Mouse (Mus musculus): ENCODE data around the gene Wnk2. TPM values are rescaled to one million over a fixed set of nuclear protein-coding genes. Genes with fewer than 3 reads are reported as not detected.

Gene Wnk2
- polyA plus RNA-seq, 1 experiment from 2014 or later = 21.0 TPM

- peak overlapping the region; percentile 98 for H3K4me2 ChIP-seq (replicated peaks)
- H3K36me3 ChIP-seq = no peaks in the 10 kb centered on the region
- ATAC-seq = no peak; the same call in 1 of the 2 replicates
- WGBS = 29% methylated on average over 15 of the region's 15 CpGs
- H3K4me1 ChIP-seq (replicated peaks) = peaks cover 37% of the 10 kb centered on the region
- H3K9ac ChIP-seq (replicated peaks) = peak overlapping the region; percentile 71; the same call in 1 of the 2 replicates
- peak overlapping the region; percentile 71 for H3K4me3 ChIP-seq (replicated peaks)
- no peaks in the 10 kb centered on the region for H3K9me3 ChIP-seq
- no peak overlapping the region for H3K27ac ChIP-seq
- H3K27me3 ChIP-seq = peaks cover 21% of the 10 kb centered on the region
These were observed 40.6 kb upstream of the Wnk2 start for GRCm38 (mm10) chr13:49188219-49188965.

- peak within 1 kb of the TSS; percentile 71 for H3K9ac ChIP-seq (replicated peaks)
- peak within 1 kb of the TSS; percentile 4; the same call in 1 of the 2 replicates for H3K27ac ChIP-seq
- H3K4me2 ChIP-seq (replicated peaks) = peak within 1 kb of the TSS; percentile 98
- peaks cover 21% of the 10 kb centered on the region for H3K27me3 ChIP-seq
- peak; percentile 91 for ATAC-seq
- H3K4me3 ChIP-seq (replicated peaks) = peak within 1 kb of the TSS; percentile 71
- under 1% methylated on average over 85 of the region's 87 CpGs for WGBS
- H3K4me1 ChIP-seq (replicated peaks) = peaks cover 37% of the 10 kb centered on the region
- no peaks in the 10 kb centered on the region for H3K36me3 ChIP-seq
- H3K9me3 ChIP-seq = no peaks in the 10 kb centered on the region
These were observed 39.7 kb upstream of the Wnk2 start, which contains the start of gene Ninj1 for GRCm38 (mm10) chr13:49187288-49188218. TSS of gene Ninj1 (plus strand) at chr13:49187485.

- Histone ChIP-seq H3K4me2 (replicated peaks) (peak overlapping the region; percentile 98), H3K9ac (replicated peaks) (peak overlapping the region; percentile 71), H3K4me3 (replicated peaks) (peak overlapping the region; percentile 71), H3K27ac (peak overlapping the region; percentile 4; the same call in 1 of the 2 replicates), H3K4me1 (replicated peaks) (peaks cover 33% of the 10 kb centered on the region), H3K27me3 (peaks cover 21% of the 10 kb centered on the region), H3K36me3 (no peaks in the 10 kb centered on the region), H3K9me3 (no peaks in the 10 kb centered on the region)
- ATAC-seq = peak; percentile 9
- WGBS = 16% methylated on average over 11 of the region's 11 CpGs
These were observed 39.0 kb upstream of the Wnk2 start for GRCm38 (mm10) chr13:49186798-49187287.

GRCm38 (mm10) chr13:49183646-49184045 lies 35.8 kb upstream of the Wnk2 start:
- no peaks in the 10 kb centered on the region for H3K9me3 ChIP-seq
- no peak overlapping the region for H3K4me2 ChIP-seq (replicated peaks)
- H3K4me3 ChIP-seq (replicated peaks) = no peak overlapping the region
- no peak overlapping the region for H3K9ac ChIP-seq (replicated peaks)
- 70% methylated on average over 5 of the region's 5 CpGs for WGBS
- H3K36me3 ChIP-seq = no peaks in the 10 kb centered on the region
- ATAC-seq = no peak
- H3K27me3 ChIP-seq = peaks cover 17% of the 10 kb centered on the region
- no peak overlapping the region for H3K27ac ChIP-seq
- peaks cover 25% of the 10 kb centered on the region for H3K4me1 ChIP-seq (replicated peaks)

GRCm38 (mm10) chr13:49183161-49183560 lies 35.3 kb upstream of the Wnk2 start:
- no peak overlapping the region for H3K4me3 ChIP-seq (replicated peaks)
- 46% methylated on average over 5 of the region's 5 CpGs for whole genome bisulfite sequencing
- no peak overlapping the region for H3K9ac ChIP-seq (replicated peaks)
- H3K4me2 ChIP-seq (replicated peaks) = no peak overlapping the region
- peaks cover 12% of the 10 kb centered on the region for H3K27me3 ChIP-seq
- no peak for ATAC-seq
- H3K27ac ChIP-seq = no peak overlapping the region
- peaks cover 20% of the 10 kb centered on the region for H3K4me1 ChIP-seq (replicated peaks)
- H3K9me3 ChIP-seq = no peaks in the 10 kb centered on the region
- H3K36me3 ChIP-seq = no peaks in the 10 kb centered on the region

- Histone ChIP-seq H3K9ac (replicated peaks) (no peak overlapping the region), H3K4me2 (replicated peaks) (no peak overlapping the region), H3K27ac (no peak overlapping the region), H3K4me3 (replicated peaks) (no peak overlapping the region), H3K36me3 (no peaks in the 10 kb centered on the region), H3K9me3 (no peaks in the 10 kb centered on the region), H3K4me1 (replicated peaks) (peaks cover 6% of the 10 kb centered on the region; the same call in 1 of the 2 replicates), H3K27me3 (peaks cover 7% of the 10 kb centered on the region; the same call in 1 of the 2 replicates)
- no peak for ATAC-seq
- WGBS = 90% methylated on average over 3 of the region's 3 CpGs
These were observed 33.7 kb upstream of the Wnk2 start for GRCm38 (mm10) chr13:49181411-49181984.

- Histone ChIP-seq H3K27me3 (peaks cover 3% of the 10 kb centered on the region; the same call in 1 of the 2 replicates), H3K4me2 (replicated peaks) (no peak overlapping the region), H3K4me1 (replicated peaks) (0 out of 2 replicates have a peak, but pooled peaks cover 5% of the 10 kb centered on the region), H3K9me3 (no peaks in the 10 kb centered on the region), H3K36me3 (no peaks in the 10 kb centered on the region), H3K27ac (no peak overlapping the region), H3K9ac (replicated peaks) (no peak overlapping the region), H3K4me3 (replicated peaks) (no peak overlapping the region)
- ATAC-seq = no peak
- 65% methylated on average over 1 of the region's 1 CpGs for WGBS
These were observed 32.9 kb upstream of the Wnk2 start for GRCm38 (mm10) chr13:49180691-49181090.

GRCm38 (mm10) chr13:49180274-49180673 lies 32.5 kb upstream of the Wnk2 start:
- no peak overlapping the region for H3K9ac ChIP-seq (replicated peaks)
- WGBS = 87% methylated on average over 5 of the region's 5 CpGs

GRCm38 (mm10) chr13:49178839-49179585 lies 31.2 kb upstream of the Wnk2 start:
- 74% methylated on average over 19 of the region's 19 CpGs for WGBS
- peak; percentile 88 for ATAC-seq
- no peak overlapping the region for H3K9ac ChIP-seq (replicated peaks)

More at GRCm38 (mm10) chr13:49180274-49180673, 32.5 kb upstream of the Wnk2 start:
- no peak overlapping the region for H3K27ac ChIP-seq
- no peak overlapping the region for H3K4me2 ChIP-seq (replicated peaks)
- no peak for ATAC-seq
- H3K9me3 ChIP-seq = no peaks in the 10 kb centered on the region
- H3K36me3 ChIP-seq = no peaks in the 10 kb centered on the region
- H3K4me1 ChIP-seq (replicated peaks) = 0 out of 2 replicates have a peak, but pooled peaks cover 5% of the 10 kb centered on the region
- H3K4me3 ChIP-seq (replicated peaks) = no peak overlapping the region
- 0 out of 2 replicates have a peak, but pooled peaks cover 3% of the 10 kb centered on the region for H3K27me3 ChIP-seq

GRCm38 (mm10) chr13:49175509-49175908 lies 27.7 kb upstream of the Wnk2 start:
- WGBS = 80% methylated on average over 10 of the region's 10 CpGs
- H3K27me3 ChIP-seq = no peaks in the 10 kb centered on the region
- no peak overlapping the region for H3K4me3 ChIP-seq (replicated peaks)
- H3K9ac ChIP-seq (replicated peaks) = no peak overlapping the region
- no peaks in the 10 kb centered on the region for H3K9me3 ChIP-seq
- H3K36me3 ChIP-seq = no peaks in the 10 kb centered on the region
- no peak for ATAC-seq
- 0 out of 2 replicates have a peak, but pooled peaks cover 5% of the 10 kb centered on the region for H3K4me1 ChIP-seq (replicated peaks)
- no peak overlapping the region for H3K27ac ChIP-seq
- H3K4me2 ChIP-seq (replicated peaks) = no peak overlapping the region

More at GRCm38 (mm10) chr13:49178839-49179585, 31.2 kb upstream of the Wnk2 start:
- no peaks in the 10 kb centered on the region for H3K27me3 ChIP-seq
- no peaks in the 10 kb centered on the region for H3K36me3 ChIP-seq
- no peaks in the 10 kb centered on the region for H3K9me3 ChIP-seq
- H3K27ac ChIP-seq = no peak overlapping the region
- no peak overlapping the region for H3K4me2 ChIP-seq (replicated peaks)
- 0 out of 2 replicates have a peak, but pooled peaks cover 5% of the 10 kb centered on the region for H3K4me1 ChIP-seq (replicated peaks)
- no peak overlapping the region for H3K4me3 ChIP-seq (replicated peaks)

All from midbrain, embryonic 13.5 days (tissue).